Mouse (Mus musculus) G1E (cell line): ENCODE data around the gene Alox12b.

ENCODE experiments used
- CTCF ChIP-seq: IDR thresholded peaks from 2 replicates; pipeline ENCODE4 v1.5.1; 2012; ENCODE audit warnings: low read depth, low read length, inconsistent platforms, mixed read lengths
- TAL1 ChIP-seq: conservative IDR thresholded peaks from 2 replicates; pipeline ENCODE4 v1.6.1; 2012; ENCODE audit warnings: low read depth, low read length, inconsistent platforms, mixed read lengths

- TF ChIP-seq CTCF (no peak), TAL1 (no peak)
Observed at GRCm38 (mm10) chr11:69153831-69154230, 3.0 kb upstream of the Alox12b start.
